Mouse (Mus musculus): ENCODE measurements around the gene Fancc.

GRCm38 (mm10) chr13:63305160-63306011, 191.7 kb downstream of the Fancc start:
- TF ChIP-seq CTCF (IDR thresholded peaks at IDR 0.05; ENCODE audit: low read depth) = no peak
- TF ChIP-seq EP300 (optimal IDR thresholded peaks at IDR 0.05) = no peak

All from stomach, postnatal 0 days (tissue).